Mouse (Mus musculus): ENCODE results near the gene Iqgap2. TPM values are rescaled to one million over a fixed set of nuclear protein-coding genes. Genes with fewer than 3 reads are reported as not detected.

Iqgap2 gene
- total and polyA plus RNA-seq, 3 experiments, result 0.08 to 0.14 (median 0.11) TPM

DNA sequence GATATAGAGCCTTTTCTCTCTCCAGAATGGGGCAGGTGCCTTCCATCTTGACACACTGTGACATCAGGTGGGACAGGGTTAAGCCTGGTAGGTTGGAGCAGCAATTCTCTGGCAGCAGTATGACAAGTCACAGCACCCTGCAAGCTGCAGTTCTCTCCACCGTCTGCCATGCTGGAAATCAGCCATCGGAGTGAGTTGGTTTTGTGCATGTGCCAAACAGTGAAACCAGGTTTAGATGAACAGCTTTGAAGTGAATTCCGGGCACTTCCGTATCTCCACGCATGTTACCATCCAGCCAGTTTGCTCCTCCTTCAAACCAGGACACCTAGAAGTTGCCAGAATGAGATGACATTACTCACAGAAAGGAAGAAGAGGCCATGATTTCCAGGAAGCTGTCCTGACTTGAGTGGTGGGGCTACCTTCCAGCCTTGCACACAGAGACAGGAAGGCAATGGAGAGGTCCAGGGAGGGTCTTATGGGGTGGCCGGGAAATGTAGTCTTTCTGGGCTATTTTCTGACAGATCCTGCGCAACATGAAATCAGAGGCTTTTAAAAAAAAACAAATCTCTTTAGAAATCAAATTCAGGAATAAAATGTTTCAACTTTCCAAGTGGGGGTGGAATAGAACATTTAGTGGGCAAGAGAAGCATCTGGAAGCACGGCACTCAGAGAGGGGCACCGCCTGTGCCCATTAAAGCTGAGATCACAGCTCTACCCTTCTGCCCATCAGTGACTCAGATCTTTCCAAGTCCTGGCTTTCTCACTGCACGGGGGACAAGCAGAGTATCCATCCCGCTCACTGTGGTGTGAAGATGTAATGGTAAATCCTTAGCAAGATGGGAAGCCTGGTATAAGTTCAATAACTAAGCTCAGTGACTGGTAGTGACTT lies 20.7 kb upstream of the Iqgap2 start:
- Histone ChIP-seq H3K9me3 (replicated peaks; ENCODE audit: low read length) (peaks cover 6% of the 10 kb centered on the region), H3K4me1 (ENCODE audit: control insufficient read depth in 1 of 2, insufficient read depth in 2 of 2) (no peaks in the 10 kb centered on the region), H3K4me2 (ENCODE audit: insufficient read depth, low read depth, poor library complexity, severe bottlenecking) (no peak overlapping the region), H3K4me3 (replicated peaks in 1 of 3; ENCODE audit: low read depth in 2 of 3, low read length in 2 of 3, poor library complexity in 1 of 3) (no peak overlapping the region), H3K9ac (ENCODE audit: insufficient read depth, low read depth) (no peak overlapping the region), H3K27ac (ENCODE audit: insufficient read depth, low read depth) (no peak overlapping the region), H3K79me2 (replicated peaks; ENCODE audit: control insufficient read depth, extremely low read depth, insufficient read depth, poor library complexity, severe bottlenecking) (no peaks in the 10 kb centered on the region), H3K27me3 (replicated peaks) (no peaks in the 10 kb centered on the region), H3K36me3 (replicated peaks in 1 of 2; ENCODE audit: control insufficient read depth in 1 of 2, insufficient read depth in 1 of 2, low read length in 1 of 2) (no peaks in the 10 kb centered on the region)
- TF ChIP-seq RCOR1 (conservative IDR thresholded peaks at IDR 0.05; ENCODE audit: low read depth, low read length) (no peak), ZC3H11A (IDR thresholded peaks at IDR 0.05; ENCODE audit: low read depth, low read length) (no peak)
- dilution Hi-C loops (cut with MboI; ENCODE audit: extremely low pct_ligation_motif_present, extremely low pct_unique_long_range_greater_than_20kb, low sequenced_read_pairs) (no loop called here), in situ Hi-C loops (cut with MboI; ENCODE audit: low pct_ligation_motif_present, low pct_unique_long_range_greater_than_20kb, low sequenced_read_pairs) (no loop called here)
- no peak for DNase-seq (ENCODE audit: extremely low read depth)

DNA sequence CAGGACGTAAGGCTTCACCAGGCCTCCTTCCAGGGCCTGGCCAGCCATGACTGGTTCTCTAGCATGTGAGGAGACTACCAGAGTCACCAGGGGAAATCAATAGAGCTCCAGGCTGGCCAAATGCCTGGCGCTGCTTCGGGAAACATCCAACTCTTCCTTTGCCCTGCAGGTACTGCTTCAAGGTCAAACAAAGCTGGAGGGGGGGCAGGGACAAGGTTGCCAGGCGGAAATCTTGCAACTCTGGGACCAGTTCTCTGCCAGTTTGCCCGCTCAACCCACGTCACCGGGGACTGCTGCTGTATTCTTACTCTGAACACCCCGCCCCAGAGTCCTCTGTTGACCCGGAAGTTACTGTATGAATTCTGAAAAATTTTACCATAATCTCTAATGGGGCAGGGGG lies 18.5 kb upstream of the Iqgap2 start:
- no peaks in the 10 kb centered on the region for H3K79me2 ChIP-seq (replicated peaks; ENCODE audit: control insufficient read depth, extremely low read depth, insufficient read depth, poor library complexity, severe bottlenecking)
- TF ChIP-seq NRF1 (IDR thresholded peaks at IDR 0.05; ENCODE audit: low read depth, low read length) (no peak), NELFE (IDR thresholded peaks at IDR 0.05; ENCODE audit: low read depth, low read length) (no peak), IRF4 (IDR thresholded peaks at IDR 0.05; ENCODE audit: low read depth, low read length) (no peak), JUND (conservative IDR thresholded peaks at IDR 0.05; ENCODE audit: low read depth, low read length) (no peak), GABPA (IDR thresholded peaks at IDR 0.05; ENCODE audit: insufficient replicate concordance, low read depth, low read length) (no peak), ELF1 (IDR thresholded peaks at IDR 0.05; ENCODE audit: low read depth, low read length) (no peak), BHLHE40 (IDR thresholded peaks at IDR 0.05; ENCODE audit: low read depth, low read length) (no peak), ZMIZ1 (IDR thresholded peaks at IDR 0.05; ENCODE audit: low read depth, low read length) (no peak), JUN (IDR thresholded peaks at IDR 0.05; ENCODE audit: insufficient read depth, low read depth, low read length) (no peak), KAT2A (IDR thresholded peaks at IDR 0.05; ENCODE audit: insufficient replicate concordance, low read length) (no peak), UBTF (IDR thresholded peaks at IDR 0.05; ENCODE audit: low read depth, low read length) (no peak), ETS1 (conservative IDR thresholded peaks at IDR 0.05; ENCODE audit: low read depth, low read length) (no peak)
- dilution Hi-C loops (cut with MboI; ENCODE audit: extremely low pct_ligation_motif_present, extremely low pct_unique_long_range_greater_than_20kb, low sequenced_read_pairs), result no loop called here

More for the DNA sequence above, 18.5 kb upstream of the Iqgap2 start:
- Histone ChIP-seq H3K9ac (ENCODE audit: insufficient read depth, low read depth) (no peak overlapping the region), H3K27me3 (replicated peaks) (no peaks in the 10 kb centered on the region), H3K4me3 (replicated peaks in 1 of 3; ENCODE audit: low read depth in 2 of 3, low read length in 2 of 3, poor library complexity in 1 of 3) (no peak overlapping the region), H3K36me3 (replicated peaks in 1 of 2; ENCODE audit: control insufficient read depth in 1 of 2, insufficient read depth in 1 of 2, low read length in 1 of 2) (no peaks in the 10 kb centered on the region), H3K4me2 (ENCODE audit: insufficient read depth, low read depth, poor library complexity, severe bottlenecking) (no peak overlapping the region), H3K4me1 (ENCODE audit: control insufficient read depth in 1 of 2, insufficient read depth in 2 of 2) (no peaks in the 10 kb centered on the region), H3K27ac (ENCODE audit: insufficient read depth, low read depth) (no peak overlapping the region), H3K9me3 (replicated peaks; ENCODE audit: low read length) (peaks cover 3% of the 10 kb centered on the region)
- in situ Hi-C loops (cut with MboI; ENCODE audit: low pct_ligation_motif_present, low pct_unique_long_range_greater_than_20kb, low sequenced_read_pairs), result no loop called here
- DNase-seq (ENCODE audit: extremely low read depth), result no peak
